In genomic region chr10:75439211-75439811, GRCm38 (mm10) we compare ENCODE assay signal across 9 mouse cellular contexts. TPM values are rescaled to one million over a fixed set of nuclear protein-coding genes. Genes with fewer than 3 reads are reported as not detected.
DNase-seq lines count a peak whose midpoint lies in the region; ATAC-seq and TF ChIP-seq lines count a peak whose summit lies in the region.
"Had no signal": no experiment of that assay in that cellular context is flagged by ENCODE, and none has a peak within 500 bp of the region (broad histone marks: within the 10 kb centered on the region; RNA-seq: fewer than 3 reads in every experiment).

No protein-coding gene starts in this region.

- intact Hi-C loops in gastrocnemius, postnatal 14 days (cut with DNase I; ENCODE audit: low total_unique reads), result loop anchor here (5.0 to 10.0 kb wide), 3 partner anchors 122 to 257 kb away; partner anchors contain the start of gene Adora2a
- intact Hi-C loops in gastrocnemius, postnatal 36 days (cut with DNase I), result loop anchor here (5.0 kb wide), 2 partner anchors 162 to 182 kb away; no protein-coding TSS in a partner anchor

- peaks cover 13% of the 10 kb centered on the region for H3K27me3 ChIP-seq in E14TG2a.4 (ENCODE audit: insufficient read depth, low read length)
- no peaks in the 10 kb centered on the region for H3K27me3 ChIP-seq in heart, postnatal 0 days (ENCODE audit: control insufficient read depth, insufficient read depth, low read length)
- H3K27me3 ChIP-seq in midbrain, embryonic 16.5 days (ENCODE audit: control insufficient read depth, insufficient read depth, low read depth, low read length), result no peaks in the 10 kb centered on the region
- H3K27me3 ChIP-seq: liver, embryonic 15.5 days had no signal

- H3K9ac ChIP-seq in heart, postnatal 0 days (replicated peaks; ENCODE audit: low read depth, low read length), result no peak overlapping the region
- no peak overlapping the region for H3K9ac ChIP-seq in midbrain, embryonic 16.5 days (ENCODE audit: low read depth, low read length)
- H3K9ac ChIP-seq: liver, embryonic 15.5 days had no signal

- no peaks in the 10 kb centered on the region for H3K9me3 ChIP-seq in E14TG2a.4 (ENCODE audit: low read length)
- no peaks in the 10 kb centered on the region for H3K9me3 ChIP-seq in heart, postnatal 0 days (replicated peaks; ENCODE audit: control insufficient read depth, low read length)
- no peaks in the 10 kb centered on the region for H3K9me3 ChIP-seq in midbrain, embryonic 16.5 days (replicated peaks; ENCODE audit: control insufficient read depth, low read length, poor library complexity, severe bottlenecking)
- H3K9me3 ChIP-seq: liver, embryonic 15.5 days had no signal

- 29% methylated on average over 7 of the region's 7 CpGs for WGBS in heart, postnatal 0 days
- 39% methylated on average over 7 of the region's 7 CpGs for WGBS in midbrain, embryonic 16.5 days

- H3K4me1 ChIP-seq in E14TG2a.4 (replicated peaks; ENCODE audit: low read depth, low read length), result peaks cover 10% of the 10 kb centered on the region
- peaks cover 17% of the 10 kb centered on the region; the same call in 1 of the 2 replicates for H3K4me1 ChIP-seq in heart, postnatal 0 days (ENCODE audit: control insufficient read depth, insufficient read depth)
- no peaks in the 10 kb centered on the region; the same call in 1 of the 2 replicates for H3K4me1 ChIP-seq in midbrain, embryonic 16.5 days (ENCODE audit: control insufficient read depth, insufficient read depth, low read length)

- no peaks in the 10 kb centered on the region for H3K36me3 ChIP-seq in E14TG2a.4 (ENCODE audit: insufficient read depth, low read length)
- no peaks in the 10 kb centered on the region for H3K36me3 ChIP-seq in heart, postnatal 0 days (replicated peaks; ENCODE audit: control insufficient read depth, insufficient read depth, low read length)
- H3K36me3 ChIP-seq in midbrain, embryonic 16.5 days (ENCODE audit: control insufficient read depth, insufficient read depth, low read length), result no peaks in the 10 kb centered on the region
- H3K36me3 ChIP-seq: liver, embryonic 15.5 days had no signal

- peak; percentile 93 for TF ChIP-seq CTCF in E14TG2a.4 (conservative IDR thresholded peaks at IDR 0.05; ENCODE audit: low read length)
- TF ChIP-seq CTCF in heart, postnatal 0 days (IDR thresholded peaks at IDR 0.05; ENCODE audit: low read depth), result peak; percentile 85

- DNase-seq in gastrocnemius, postnatal 14 days, result peak; percentile 23
- no peak for DNase-seq in gastrocnemius, postnatal 36 days
- DNase-seq in cerebellum, postnatal 25 days, result peak; percentile 55 to 73
- DNase-seq in heart, postnatal 0 days (ENCODE audit: low spot score), result peak; percentile 76
- DNase-seq in layer of hippocampus, postnatal 36 days, result peak; percentile 31 to 32
- DNase-seq in yolk sac, embryonic 10.5 days (ENCODE audit: low spot score), result peak; percentile 37

- H3K4me3 ChIP-seq in E14TG2a.4 (replicated peaks; ENCODE audit: low read length), result no peak overlapping the region
- no peak overlapping the region for H3K4me3 ChIP-seq in heart, postnatal 0 days (ENCODE audit: low read depth, low read length)
- H3K4me3 ChIP-seq in midbrain, embryonic 16.5 days (ENCODE audit: low read depth, low read length), result no peak overlapping the region
- H3K4me3 ChIP-seq: liver, embryonic 15.5 days had no signal

- ATAC-seq in heart, postnatal 0 days (ENCODE audit: insufficient read depth, low read depth), result peak; percentile 66; the same call in 1 of the 2 replicates
- 0 out of 2 replicates have a peak, but pooled peaks have one; percentile 23 for ATAC-seq in midbrain, embryonic 16.5 days

- no peak overlapping the region for H3K4me2 ChIP-seq in heart, postnatal 0 days (ENCODE audit: low read depth, low read length)
- no peak overlapping the region for H3K4me2 ChIP-seq in midbrain, embryonic 16.5 days (ENCODE audit: low read length)
- H3K4me2 ChIP-seq: liver, embryonic 15.5 days had no signal

- TF ChIP-seq EP300 in heart, postnatal 0 days (IDR thresholded peaks at IDR 0.05; ENCODE audit: low read depth), result no peak

- peak overlapping the region; percentile 35 for H3K27ac ChIP-seq in heart, postnatal 0 days (ENCODE audit: low read depth)
- no peak overlapping the region for H3K27ac ChIP-seq in midbrain, embryonic 16.5 days (ENCODE audit: low read length)
- H3K27ac ChIP-seq: liver, embryonic 15.5 days had no signal

RNA-seq across cellular contexts. Expression of gene Upb1, which starts 38.4 kb away (rescaled TPM):
- under 1 TPM in 1 of 2 experiments, not detected in 1; 0.29 TPM for total RNA-seq in gastrocnemius, postnatal 14 days (2021)
- not detected for total RNA-seq in gastrocnemius, postnatal 36 days (2021)
- 0.66 TPM in 1 of 2 replicates, not detected in the other for total RNA-seq in heart, postnatal 0 days (2014; rRNA removed; ENCODE audit: low replicate concordance)
- 0.86 and 1.1 TPM in 2 replicates for polyA plus RNA-seq in heart, postnatal 0 days (2015; fragmentation: Nextera tagmentation; extraction: Ambion mirVana)
- total RNA-seq in layer of hippocampus, postnatal 36 days (2021), result not detected
- 0.41 and 0.42 TPM in 2 replicates for polyA plus RNA-seq in midbrain, embryonic 16.5 days (2015; fragmentation: Nextera tagmentation; extraction: Ambion mirVana)

Comparison
In these comparisons a context has a peak if more than half of its experiments do, and no peak if none do; other contexts are left out.
1. DNase-seq: peak in gastrocnemius, postnatal 14 days (single experiment), cerebellum, postnatal 25 days (2 of 2), heart, postnatal 0 days (single experiment), layer of hippocampus, postnatal 36 days (2 of 2) and yolk sac, embryonic 10.5 days (single experiment); none in gastrocnemius, postnatal 36 days (0 of 2).